In genomic region chr6:5255291-5255690, GRCm38 (mm10) we compare ENCODE assay signal across 8 mouse cellular contexts. TPM values are rescaled to one million over a fixed set of nuclear protein-coding genes. Genes with fewer than 3 reads are reported as not detected.
DNase-seq lines count a peak whose midpoint lies in the region; ATAC-seq lines count a peak whose summit lies in the region.

No protein-coding gene starts in this region.

- peaks cover 15% of the 10 kb centered on the region for H3K4me1 ChIP-seq in forebrain, embryonic 10.5 days
- H3K4me1 ChIP-seq in forebrain, embryonic 11.5 days (replicated peaks; ENCODE audit: control insufficient read depth, insufficient read depth, low read length), result no peaks in the 10 kb centered on the region
- peaks cover 5% of the 10 kb centered on the region; the same call in 1 of the 2 replicates for H3K4me1 ChIP-seq in midbrain, embryonic 15.5 days
- peaks cover 7% of the 10 kb centered on the region; the same call in 1 of the 2 replicates for H3K4me1 ChIP-seq in midbrain, embryonic 14.5 days (ENCODE audit: control insufficient read depth, insufficient read depth, low read length)
- peaks cover 8% of the 10 kb centered on the region; the same call in 1 of the 2 replicates for H3K4me1 ChIP-seq in intestine, embryonic 15.5 days (replicated peaks)
- H3K4me1 ChIP-seq in stomach, embryonic 16.5 days (ENCODE audit: control insufficient read depth, insufficient read depth, low read length), result peaks cover 6% of the 10 kb centered on the region; the same call in 1 of the 2 replicates

- H3K27me3 ChIP-seq in forebrain, embryonic 10.5 days (ENCODE audit: poor library complexity, severe bottlenecking), result no peaks in the 10 kb centered on the region
- H3K27me3 ChIP-seq in forebrain, embryonic 11.5 days (ENCODE audit: control insufficient read depth, insufficient read depth, low read length), result no peaks in the 10 kb centered on the region
- H3K27me3 ChIP-seq in midbrain, embryonic 15.5 days (replicated peaks), result no peaks in the 10 kb centered on the region
- no peaks in the 10 kb centered on the region for H3K27me3 ChIP-seq in midbrain, embryonic 14.5 days (ENCODE audit: control insufficient read depth, insufficient read depth, low read length)
- no peaks in the 10 kb centered on the region for H3K27me3 ChIP-seq in intestine, embryonic 15.5 days (replicated peaks)
- H3K27me3 ChIP-seq in stomach, embryonic 16.5 days (ENCODE audit: control insufficient read depth, insufficient read depth, low read length), result no peaks in the 10 kb centered on the region

- no peak for ATAC-seq in forebrain, embryonic 11.5 days (replicated peaks; ENCODE audit: low FRiP score)
- ATAC-seq in midbrain, embryonic 15.5 days (replicated peaks), result no peak
- no peak for ATAC-seq in midbrain, embryonic 14.5 days (ENCODE audit: low FRiP score, low TSS enrichment)
- no peak for ATAC-seq in intestine, embryonic 15.5 days
- no peak for ATAC-seq in stomach, embryonic 16.5 days (ENCODE audit: insufficient read depth, low FRiP score)

- H3K9me3 ChIP-seq in forebrain, embryonic 10.5 days, result no peaks in the 10 kb centered on the region
- no peaks in the 10 kb centered on the region for H3K9me3 ChIP-seq in forebrain, embryonic 11.5 days (ENCODE audit: control insufficient read depth, low read length)
- H3K9me3 ChIP-seq in midbrain, embryonic 15.5 days, result no peaks in the 10 kb centered on the region
- no peaks in the 10 kb centered on the region for H3K9me3 ChIP-seq in midbrain, embryonic 14.5 days (ENCODE audit: control insufficient read depth, low read length)
- H3K9me3 ChIP-seq in intestine, embryonic 15.5 days, result no peaks in the 10 kb centered on the region
- no peaks in the 10 kb centered on the region for H3K9me3 ChIP-seq in stomach, embryonic 16.5 days (replicated peaks; ENCODE audit: control insufficient read depth, low read length)

- H3K36me3 ChIP-seq in forebrain, embryonic 10.5 days (replicated peaks), result no peaks in the 10 kb centered on the region
- no peaks in the 10 kb centered on the region for H3K36me3 ChIP-seq in forebrain, embryonic 11.5 days (ENCODE audit: control insufficient read depth, insufficient read depth, low read length)
- no peaks in the 10 kb centered on the region for H3K36me3 ChIP-seq in midbrain, embryonic 15.5 days (replicated peaks)
- H3K36me3 ChIP-seq in midbrain, embryonic 14.5 days (ENCODE audit: control insufficient read depth, insufficient read depth, low read length), result no peaks in the 10 kb centered on the region
- no peaks in the 10 kb centered on the region for H3K36me3 ChIP-seq in intestine, embryonic 15.5 days
- no peaks in the 10 kb centered on the region for H3K36me3 ChIP-seq in stomach, embryonic 16.5 days (ENCODE audit: control insufficient read depth, insufficient read depth, low read length)

- H3K4me2 ChIP-seq in forebrain, embryonic 11.5 days (ENCODE audit: low read depth, low read length, severe bottlenecking), result no peak overlapping the region; the same call in 1 of the 2 replicates
- peak overlapping the region; percentile 44; the same call in 1 of the 2 replicates for H3K4me2 ChIP-seq in midbrain, embryonic 15.5 days
- H3K4me2 ChIP-seq in midbrain, embryonic 14.5 days (ENCODE audit: low read length), result no peak overlapping the region
- H3K4me2 ChIP-seq in intestine, embryonic 15.5 days (replicated peaks), result peak overlapping the region; percentile 77
- peak overlapping the region; percentile 60 for H3K4me2 ChIP-seq in stomach, embryonic 16.5 days (ENCODE audit: low read depth, low read length)

- H3K27ac ChIP-seq in forebrain, embryonic 10.5 days, result no peak overlapping the region
- H3K27ac ChIP-seq in forebrain, embryonic 11.5 days (ENCODE audit: low read depth, low read length), result no peak overlapping the region
- no peak overlapping the region for H3K27ac ChIP-seq in midbrain, embryonic 15.5 days
- no peak overlapping the region for H3K27ac ChIP-seq in midbrain, embryonic 14.5 days (replicated peaks; ENCODE audit: low read depth, low read length)
- H3K27ac ChIP-seq in intestine, embryonic 15.5 days, result no peak overlapping the region
- no peak overlapping the region for H3K27ac ChIP-seq in stomach, embryonic 16.5 days (ENCODE audit: low read length)

- 0 out of 2 replicates have a peak overlapping the region, but pooled peaks have one; percentile 47 for H3K4me3 ChIP-seq in forebrain, embryonic 10.5 days
- H3K4me3 ChIP-seq in forebrain, embryonic 11.5 days (ENCODE audit: low read depth, low read length), result no peak overlapping the region
- H3K4me3 ChIP-seq in midbrain, embryonic 15.5 days, result no peak overlapping the region
- H3K4me3 ChIP-seq in midbrain, embryonic 14.5 days (replicated peaks; ENCODE audit: low read depth, low read length), result no peak overlapping the region
- H3K4me3 ChIP-seq in intestine, embryonic 15.5 days (replicated peaks), result peak overlapping the region; percentile 50
- peak overlapping the region; percentile 54 for H3K4me3 ChIP-seq in stomach, embryonic 16.5 days (replicated peaks; ENCODE audit: low read length)

- no peak overlapping the region for H3K9ac ChIP-seq in forebrain, embryonic 11.5 days (ENCODE audit: low read length)
- H3K9ac ChIP-seq in midbrain, embryonic 15.5 days, result no peak overlapping the region
- no peak overlapping the region for H3K9ac ChIP-seq in midbrain, embryonic 14.5 days (replicated peaks; ENCODE audit: low read length)
- H3K9ac ChIP-seq in intestine, embryonic 15.5 days, result peak overlapping the region; percentile 48
- peak overlapping the region; percentile 70; the same call in 1 of the 2 replicates for H3K9ac ChIP-seq in stomach, embryonic 16.5 days (ENCODE audit: low read length)

- no peak for DNase-seq in forebrain, embryonic 10.5 days (ENCODE audit: extremely low spot score, low spot score)
- DNase-seq in forebrain, embryonic 11.5 days (ENCODE audit: low spot score), result no peak
- DNase-seq in midbrain, embryonic 14.5 days, result no peak
- DNase-seq in embryo, embryonic 10 days (ENCODE audit: low spot score), result no peak
- DNase-seq in right cerebral cortex, postnatal 10 days (ENCODE audit: low spot score in 2 of 2), result no peak

- WGBS in forebrain, embryonic 10.5 days, result 80% methylated on average over 6 of the region's 6 CpGs
- 77% methylated on average over 6 of the region's 6 CpGs for WGBS in forebrain, embryonic 11.5 days
- 60% methylated on average over 6 of the region's 6 CpGs for whole genome bisulfite sequencing in midbrain, embryonic 15.5 days
- 73% methylated on average over 6 of the region's 6 CpGs for WGBS in midbrain, embryonic 14.5 days
- 50% methylated on average over 6 of the region's 6 CpGs for WGBS in intestine, embryonic 15.5 days
- 47% methylated on average over 6 of the region's 6 CpGs for whole genome bisulfite sequencing in stomach, embryonic 16.5 days

RNA-seq across cellular contexts. Expression of gene Pon3, which starts 0.8 kb away (rescaled TPM):
- polyA plus RNA-seq in forebrain, embryonic 10.5 days (2016; fragmentation: Nextera tagmentation; extraction: Ambion mirVana), result 4.5 TPM in 2 replicates
- polyA plus RNA-seq in forebrain, embryonic 11.5 days (2014; fragmentation: Nextera tagmentation; extraction: Ambion mirVana), result 4.5 and 4.8 TPM in 2 replicates
- 4.6 TPM in 2 replicates for polyA plus RNA-seq in midbrain, embryonic 15.5 days (2015; fragmentation: Nextera tagmentation; extraction: Ambion mirVana)
- polyA plus RNA-seq in midbrain, embryonic 14.5 days (2014; fragmentation: Nextera tagmentation; extraction: Ambion mirVana), result 2.6 and 3.7 TPM in 2 replicates
- 22.4 and 23.5 TPM in 2 replicates for polyA plus RNA-seq in intestine, embryonic 15.5 days (2015; fragmentation: Nextera tagmentation; extraction: Ambion mirVana)
- polyA plus RNA-seq in stomach, embryonic 16.5 days (2015; fragmentation: Nextera tagmentation; extraction: Ambion mirVana), result 19.0 and 20.1 TPM in 2 replicates

RNA-seq across cellular contexts. Expression of gene Pon2, which starts 43.0 kb away (rescaled TPM):
- polyA plus RNA-seq in forebrain, embryonic 10.5 days (2016; fragmentation: Nextera tagmentation; extraction: Ambion mirVana), result 33.3 and 34.9 TPM in 2 replicates
- 43.9 and 45.0 TPM in 2 replicates for polyA plus RNA-seq in forebrain, embryonic 11.5 days (2014; fragmentation: Nextera tagmentation; extraction: Ambion mirVana)
- 23.0 and 23.8 TPM in 2 replicates for polyA plus RNA-seq in midbrain, embryonic 15.5 days (2015; fragmentation: Nextera tagmentation; extraction: Ambion mirVana)
- polyA plus RNA-seq in midbrain, embryonic 14.5 days (2014; fragmentation: Nextera tagmentation; extraction: Ambion mirVana), result 16.9 and 19.4 TPM in 2 replicates
- polyA plus RNA-seq in intestine, embryonic 15.5 days (2015; fragmentation: Nextera tagmentation; extraction: Ambion mirVana), result 58.4 and 64.5 TPM in 2 replicates
- polyA plus RNA-seq in stomach, embryonic 16.5 days (2015; fragmentation: Nextera tagmentation; extraction: Ambion mirVana), result 77.9 and 86.6 TPM in 2 replicates

Comparison
In these comparisons a context has a peak if more than half of its experiments do, and no peak if none do; other contexts are left out.
1. H3K4me3 ChIP-seq: peak in forebrain, embryonic 10.5 days (single experiment), intestine, embryonic 15.5 days (single experiment) and stomach, embryonic 16.5 days (single experiment); none in forebrain, embryonic 11.5 days (single experiment), midbrain, embryonic 15.5 days (single experiment) and midbrain, embryonic 14.5 days (single experiment).
2. H3K4me2 ChIP-seq: peak in midbrain, embryonic 15.5 days (single experiment), intestine, embryonic 15.5 days (single experiment) and stomach, embryonic 16.5 days (single experiment); none in forebrain, embryonic 11.5 days (single experiment) and midbrain, embryonic 14.5 days (single experiment).
3. H3K9ac ChIP-seq: peak in intestine, embryonic 15.5 days (single experiment) and stomach, embryonic 16.5 days (single experiment); none in forebrain, embryonic 11.5 days (single experiment), midbrain, embryonic 15.5 days (single experiment) and midbrain, embryonic 14.5 days (single experiment).